Mouse (Mus musculus): ENCODE data around the gene Osm. TPM values are rescaled to one million over a fixed set of nuclear protein-coding genes. Genes with fewer than 3 reads are reported as not detected.

Osm gene
- polyA plus RNA-seq, 1 experiment from 2014 or later = 1.3 TPM

GRCm38 (mm10) chr11:4257756-4258155 lies 21.5 kb downstream of the Osm start:
- H3K4me1 ChIP-seq (ENCODE audit: insufficient read depth) = peaks cover 23% of the 10 kb centered on the region
- DNase-seq = no peak
- ATAC-seq = peak; percentile 62
- no peak overlapping the region for H3K4me3 ChIP-seq (ENCODE audit: low read depth, low read length)
- H3K36me3 ChIP-seq (replicated peaks; ENCODE audit: insufficient read depth, low read length) = no peaks in the 10 kb centered on the region
- H3K9me3 ChIP-seq (ENCODE audit: low read length) = no peaks in the 10 kb centered on the region
- 0 out of 2 replicates have a peak overlapping the region, but pooled peaks have one; percentile 16 for H3K27ac ChIP-seq (ENCODE audit: low read depth)
- H3K9ac ChIP-seq (replicated peaks) = no peak overlapping the region
- TF ChIP-seq CTCF (IDR thresholded peaks at IDR 0.05; ENCODE audit: low read depth) (no peak), EP300 (IDR thresholded peaks at IDR 0.05; ENCODE audit: low read depth) (no peak)
- no peaks in the 10 kb centered on the region for H3K27me3 ChIP-seq (ENCODE audit: insufficient read depth, low read length)
- 53% methylated on average over 5 of the region's 5 CpGs for WGBS (ENCODE audit: insufficient replicate concordance)
- no peak overlapping the region for H3K4me2 ChIP-seq (ENCODE audit: low read depth, low read length)

- Histone ChIP-seq H3K27me3 (ENCODE audit: insufficient read depth, low read length) (no peaks in the 10 kb centered on the region), H3K4me2 (ENCODE audit: low read depth, low read length) (peak overlapping the region; percentile 70), H3K4me1 (ENCODE audit: insufficient read depth) (peaks cover 26% of the 10 kb centered on the region), H3K9ac (replicated peaks) (0 out of 2 replicates have a peak overlapping the region, but pooled peaks have one; percentile 30), H3K36me3 (replicated peaks; ENCODE audit: insufficient read depth, low read length) (no peaks in the 10 kb centered on the region), H3K27ac (ENCODE audit: low read depth) (no peak overlapping the region), H3K4me3 (ENCODE audit: low read depth, low read length) (0 out of 2 replicates have a peak overlapping the region, but pooled peaks have one; percentile 17), H3K9me3 (ENCODE audit: low read length) (no peaks in the 10 kb centered on the region)
- TF ChIP-seq CTCF (IDR thresholded peaks at IDR 0.05; ENCODE audit: low read depth) (peak; percentile 97), EP300 (IDR thresholded peaks at IDR 0.05; ENCODE audit: low read depth) (no peak)
- under 1% methylated on average over 7 of the region's 7 CpGs for WGBS (ENCODE audit: insufficient replicate concordance)
- ATAC-seq = peak; percentile 73
- DNase-seq = peak; percentile 89
Measured at GRCm38 (mm10) chr11:4258657-4259082, 22.4 kb downstream of the Osm start.

- H3K4me3 ChIP-seq (ENCODE audit: low read depth, low read length) = no peak overlapping the region
- H3K9ac ChIP-seq (replicated peaks) = no peak overlapping the region
- peak overlapping the region; percentile 51 for H3K4me2 ChIP-seq (ENCODE audit: low read depth, low read length)
- no peak for ATAC-seq
- H3K36me3 ChIP-seq (replicated peaks; ENCODE audit: insufficient read depth, low read length) = no peaks in the 10 kb centered on the region
- WGBS (ENCODE audit: insufficient replicate concordance) = 24% methylated on average over 14 of the region's 14 CpGs
- no peaks in the 10 kb centered on the region for H3K9me3 ChIP-seq (ENCODE audit: low read length)
- peaks cover 9% of the 10 kb centered on the region for H3K27me3 ChIP-seq (ENCODE audit: insufficient read depth, low read length)
- H3K4me1 ChIP-seq (ENCODE audit: insufficient read depth) = peaks cover 26% of the 10 kb centered on the region
- H3K27ac ChIP-seq (ENCODE audit: low read depth) = 0 out of 2 replicates have a peak overlapping the region, but pooled peaks have one; percentile 8
- no peak for DNase-seq
- TF ChIP-seq CTCF (IDR thresholded peaks at IDR 0.05; ENCODE audit: low read depth) (no peak), EP300 (IDR thresholded peaks at IDR 0.05; ENCODE audit: low read depth) (no peak)
Measured at GRCm38 (mm10) chr11:4260463-4261187, 24.4 kb downstream of the Osm start.

- Histone ChIP-seq H3K4me1 (ENCODE audit: insufficient read depth) (peaks cover 30% of the 10 kb centered on the region), H3K4me3 (ENCODE audit: low read depth, low read length) (no peak overlapping the region), H3K27me3 (ENCODE audit: insufficient read depth, low read length) (peaks cover 14% of the 10 kb centered on the region), H3K4me2 (ENCODE audit: low read depth, low read length) (peak overlapping the region; percentile 51; the same call in 1 of the 2 replicates), H3K9ac (replicated peaks) (no peak overlapping the region), H3K27ac (ENCODE audit: low read depth) (no peak overlapping the region), H3K9me3 (ENCODE audit: low read length) (no peaks in the 10 kb centered on the region), H3K36me3 (replicated peaks; ENCODE audit: insufficient read depth, low read length) (no peaks in the 10 kb centered on the region)
- ATAC-seq (peak; percentile 21; the same call in 1 of the 2 replicates), DNase-seq (peak; percentile 80)
- WGBS (ENCODE audit: insufficient replicate concordance) = 16% methylated on average over 7 of the region's 7 CpGs
- no peak for TF ChIP-seq EP300 (IDR thresholded peaks at IDR 0.05; ENCODE audit: low read depth)
- TF ChIP-seq CTCF (IDR thresholded peaks at IDR 0.05; ENCODE audit: low read depth) = peak; percentile 73
Measured at GRCm38 (mm10) chr11:4261188-4261494, 24.9 kb downstream of the Osm start.

GRCm38 (mm10) chr11:4261969-4262368 lies 25.7 kb downstream of the Osm start:
- H3K27ac ChIP-seq (ENCODE audit: low read depth) = no peak overlapping the region
- TF ChIP-seq CTCF (IDR thresholded peaks at IDR 0.05; ENCODE audit: low read depth) = peak; percentile 29
- TF ChIP-seq EP300 (IDR thresholded peaks at IDR 0.05; ENCODE audit: low read depth) = no peak
- H3K4me2 ChIP-seq (ENCODE audit: low read depth, low read length) = no peak overlapping the region
- no peak for ATAC-seq
- WGBS (ENCODE audit: insufficient replicate concordance) = 47% methylated on average over 5 of the region's 5 CpGs
- DNase-seq = no peak
- H3K36me3 ChIP-seq (replicated peaks; ENCODE audit: insufficient read depth, low read length) = no peaks in the 10 kb centered on the region
- no peak overlapping the region for H3K4me3 ChIP-seq (ENCODE audit: low read depth, low read length)
- peaks cover 20% of the 10 kb centered on the region for H3K27me3 ChIP-seq (ENCODE audit: insufficient read depth, low read length)
- no peaks in the 10 kb centered on the region for H3K9me3 ChIP-seq (ENCODE audit: low read length)
- H3K9ac ChIP-seq (replicated peaks) = no peak overlapping the region
- H3K4me1 ChIP-seq (ENCODE audit: insufficient read depth) = peaks cover 32% of the 10 kb centered on the region

- ATAC-seq (no peak), DNase-seq (no peak)
- Histone ChIP-seq H3K36me3 (replicated peaks; ENCODE audit: insufficient read depth, low read length) (no peaks in the 10 kb centered on the region), H3K27me3 (ENCODE audit: insufficient read depth, low read length) (peaks cover 29% of the 10 kb centered on the region), H3K9me3 (ENCODE audit: low read length) (no peaks in the 10 kb centered on the region), H3K4me1 (ENCODE audit: insufficient read depth) (peaks cover 28% of the 10 kb centered on the region), H3K4me3 (ENCODE audit: low read depth, low read length) (no peak overlapping the region), H3K27ac (ENCODE audit: low read depth) (no peak overlapping the region), H3K4me2 (ENCODE audit: low read depth, low read length) (no peak overlapping the region), H3K9ac (replicated peaks) (no peak overlapping the region)
- no peak for TF ChIP-seq CTCF (IDR thresholded peaks at IDR 0.05; ENCODE audit: low read depth)
- no peak for TF ChIP-seq EP300 (IDR thresholded peaks at IDR 0.05; ENCODE audit: low read depth)
- 26% methylated on average over 6 of the region's 7 CpGs for WGBS (ENCODE audit: insufficient replicate concordance)
Measured at GRCm38 (mm10) chr11:4262847-4263246, 26.6 kb downstream of the Osm start.
